Mouse (Mus musculus) stomach, postnatal 0 days (tissue): Measurements from ENCODE around the gene Rarb.

Experiments
- CTCF ChIP-seq: IDR thresholded peaks from 2 replicates; pipeline ENCODE4 v1.5.1; 2016; ENCODE audit warnings: antibody characterized with exemption, low read depth, mild to moderate bottlenecking, moderate library complexity
- EP300 ChIP-seq: optimal IDR thresholded peaks from 2 replicates; pipeline ENCODE3; 2016; ENCODE audit warnings: antibody characterized with exemption

DNA sequence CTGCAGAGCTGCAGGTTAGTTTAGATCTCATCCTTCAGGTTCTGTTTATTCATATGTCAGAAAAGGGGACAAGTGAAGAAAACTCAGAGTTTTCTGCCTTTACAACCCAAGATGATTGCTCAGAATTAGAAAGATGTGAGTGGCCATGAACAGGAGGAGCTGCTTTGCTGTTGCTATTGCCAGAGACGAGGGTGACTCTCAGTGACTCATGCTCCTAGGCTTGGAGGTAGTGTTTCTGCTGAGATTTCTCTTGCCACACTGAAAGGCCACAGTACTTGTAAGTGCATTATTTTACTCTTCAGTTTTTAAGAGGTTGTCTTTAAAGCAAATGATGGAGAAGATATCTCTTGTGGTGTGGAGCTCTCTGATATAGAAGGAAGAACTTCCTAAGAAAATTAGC, 277.3 kb downstream of the Rarb start:
- TF ChIP-seq CTCF (no peak), EP300 (no peak)
